Mouse (Mus musculus): ENCODE measurements around the gene Eln. TPM values are rescaled to one million over a fixed set of nuclear protein-coding genes. Genes with fewer than 3 reads are reported as not detected.

Gene Eln
- polyA plus RNA-seq, 1 experiment from 2014 or later, result 340 TPM

GRCm38 (mm10) chr5:134680238-134680637 lies 66.9 kb downstream of the Eln start:
- Histone ChIP-seq H3K4me1 (replicated peaks; ENCODE audit: control insufficient read depth, insufficient read depth) (peaks cover 15% of the 10 kb centered on the region), H3K27ac (replicated peaks) (peak overlapping the region; percentile 5), H3K4me2 (replicated peaks; ENCODE audit: low read depth) (no peak overlapping the region), H3K4me3 (ENCODE audit: low read depth, low read length) (no peak overlapping the region), H3K36me3 (ENCODE audit: control insufficient read depth, insufficient read depth, low read length) (no peaks in the 10 kb centered on the region), H3K9me3 (ENCODE audit: control insufficient read depth, low read length) (no peaks in the 10 kb centered on the region), H3K9ac (ENCODE audit: low read length) (no peak overlapping the region), H3K27me3 (ENCODE audit: control insufficient read depth, insufficient read depth, low read length) (no peaks in the 10 kb centered on the region)
- DNase-seq (ENCODE audit: low spot score) (peak; percentile 60), ATAC-seq (ENCODE audit: low FRiP score, low TSS enrichment) (peak; percentile 81)
- TF ChIP-seq CTCF (IDR thresholded peaks at IDR 0.05; ENCODE audit: low read depth) (no peak), EP300 (optimal IDR thresholded peaks at IDR 0.05) (no peak)
- WGBS, result 15% methylated on average over 12 of the region's 12 CpGs

GRCm38 (mm10) chr5:134678827-134679546 lies 68.1 kb downstream of the Eln start:
- Histone ChIP-seq H3K36me3 (ENCODE audit: control insufficient read depth, insufficient read depth, low read length) (no peaks in the 10 kb centered on the region), H3K4me1 (replicated peaks; ENCODE audit: control insufficient read depth, insufficient read depth) (peaks cover 15% of the 10 kb centered on the region), H3K4me2 (replicated peaks; ENCODE audit: low read depth) (no peak overlapping the region), H3K4me3 (ENCODE audit: low read depth, low read length) (no peak overlapping the region), H3K27me3 (ENCODE audit: control insufficient read depth, insufficient read depth, low read length) (no peaks in the 10 kb centered on the region), H3K27ac (replicated peaks) (peak overlapping the region; percentile 53), H3K9me3 (ENCODE audit: control insufficient read depth, low read length) (no peaks in the 10 kb centered on the region), H3K9ac (ENCODE audit: low read length) (peak overlapping the region; percentile 8; the same call in 1 of the 2 replicates)
- TF ChIP-seq EP300 (optimal IDR thresholded peaks at IDR 0.05) (no peak), CTCF (IDR thresholded peaks at IDR 0.05; ENCODE audit: low read depth) (no peak)
- DNase-seq (ENCODE audit: low spot score), result peak; percentile 60
- WGBS, result 60% methylated on average over 8 of the region's 8 CpGs
- ATAC-seq (ENCODE audit: low FRiP score, low TSS enrichment), result peak; percentile 16; the same call in 1 of the 2 replicates

DNA sequence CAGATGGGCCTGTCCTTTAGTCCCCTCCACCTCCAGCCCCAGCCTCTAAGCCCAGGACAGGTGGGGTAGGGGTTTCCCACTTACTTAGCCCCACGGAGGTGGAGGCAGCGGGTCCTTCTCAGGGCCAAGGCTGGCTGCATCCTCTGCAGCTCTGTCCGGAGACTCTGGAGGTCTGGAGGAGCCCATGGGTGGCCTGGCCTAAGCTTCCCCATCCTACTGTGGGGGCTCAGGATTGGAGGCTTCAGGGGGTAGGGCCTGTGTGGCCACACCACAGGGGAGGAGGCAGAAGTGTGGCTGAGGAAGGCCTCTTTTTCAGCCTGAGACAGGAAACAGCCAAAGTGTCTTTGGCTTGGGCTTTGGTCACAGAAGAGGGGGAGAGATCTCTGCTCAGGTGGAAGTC lies 69.1 kb downstream of the Eln start:
- peak overlapping the region; percentile 53 for H3K27ac ChIP-seq (replicated peaks)
- ATAC-seq (ENCODE audit: low FRiP score, low TSS enrichment) (no peak), DNase-seq (ENCODE audit: low spot score) (no peak)
- H3K4me2 ChIP-seq (replicated peaks; ENCODE audit: low read depth), result 0 out of 2 replicates have a peak overlapping the region, but pooled peaks have one; percentile 25
- H3K9ac ChIP-seq (ENCODE audit: low read length), result peak overlapping the region; percentile 28; the same call in 1 of the 2 replicates
- WGBS, result 74% methylated on average over 3 of the region's 3 CpGs
- H3K36me3 ChIP-seq (ENCODE audit: control insufficient read depth, insufficient read depth, low read length), result no peaks in the 10 kb centered on the region
- no peaks in the 10 kb centered on the region for H3K27me3 ChIP-seq (ENCODE audit: control insufficient read depth, insufficient read depth, low read length)
- TF ChIP-seq CTCF (IDR thresholded peaks at IDR 0.05; ENCODE audit: low read depth) (no peak), EP300 (optimal IDR thresholded peaks at IDR 0.05) (no peak)
- peak overlapping the region; percentile 0; the same call in 1 of the 2 replicates for H3K4me3 ChIP-seq (ENCODE audit: low read depth, low read length)
- H3K9me3 ChIP-seq (ENCODE audit: control insufficient read depth, low read length), result no peaks in the 10 kb centered on the region
- H3K4me1 ChIP-seq (replicated peaks; ENCODE audit: control insufficient read depth, insufficient read depth), result peaks cover 15% of the 10 kb centered on the region

GRCm38 (mm10) chr5:134677491-134677890 lies 69.6 kb downstream of the Eln start:
- Histone ChIP-seq H3K4me2 (replicated peaks; ENCODE audit: low read depth) (0 out of 2 replicates have a peak overlapping the region, but pooled peaks have one; percentile 25), H3K27ac (replicated peaks) (no peak overlapping the region), H3K27me3 (ENCODE audit: control insufficient read depth, insufficient read depth, low read length) (no peaks in the 10 kb centered on the region), H3K9me3 (ENCODE audit: control insufficient read depth, low read length) (no peaks in the 10 kb centered on the region), H3K4me1 (replicated peaks; ENCODE audit: control insufficient read depth, insufficient read depth) (peaks cover 15% of the 10 kb centered on the region), H3K36me3 (ENCODE audit: control insufficient read depth, insufficient read depth, low read length) (no peaks in the 10 kb centered on the region), H3K4me3 (ENCODE audit: low read depth, low read length) (peak overlapping the region; percentile 0; the same call in 1 of the 2 replicates), H3K9ac (ENCODE audit: low read length) (no peak overlapping the region; the same call in 1 of the 2 replicates)
- TF ChIP-seq CTCF (IDR thresholded peaks at IDR 0.05; ENCODE audit: low read depth) (no peak), EP300 (optimal IDR thresholded peaks at IDR 0.05) (no peak)
- ATAC-seq (ENCODE audit: low FRiP score, low TSS enrichment), result no peak
- WGBS, result 88% methylated on average over 5 of the region's 5 CpGs
- no peak for DNase-seq (ENCODE audit: low spot score)

- WGBS, result 4% methylated on average over 14 of the region's 14 CpGs
- H3K4me3 ChIP-seq (ENCODE audit: low read depth, low read length), result peak overlapping the region; percentile 29
- peaks cover 15% of the 10 kb centered on the region for H3K4me1 ChIP-seq (replicated peaks; ENCODE audit: control insufficient read depth, insufficient read depth)
- H3K9ac ChIP-seq (ENCODE audit: low read length), result peak overlapping the region; percentile 60
- ATAC-seq (ENCODE audit: low FRiP score, low TSS enrichment), result peak; percentile 66
- no peaks in the 10 kb centered on the region for H3K9me3 ChIP-seq (ENCODE audit: control insufficient read depth, low read length)
- TF ChIP-seq EP300 (optimal IDR thresholded peaks at IDR 0.05), result peak; percentile 56
- TF ChIP-seq CTCF (IDR thresholded peaks at IDR 0.05; ENCODE audit: low read depth), result 0 out of 2 replicates have a peak, but pooled peaks have one; percentile 3
- peak overlapping the region; percentile 60 for H3K4me2 ChIP-seq (replicated peaks; ENCODE audit: low read depth)
- no peaks in the 10 kb centered on the region for H3K27me3 ChIP-seq (ENCODE audit: control insufficient read depth, insufficient read depth, low read length)
- peak overlapping the region; percentile 90 for H3K27ac ChIP-seq (replicated peaks)
- no peaks in the 10 kb centered on the region for H3K36me3 ChIP-seq (ENCODE audit: control insufficient read depth, insufficient read depth, low read length)
- peak; percentile 80 for DNase-seq (ENCODE audit: low spot score)
Observed at GRCm38 (mm10) chr5:134675956-134676759, 71.0 kb downstream of the Eln start.
